Mouse (Mus musculus) frontal cortex, adult (tissue): ENCODE results near the gene Abhd14a.

Experiments
- ATAC-seq: cut with Nextera tagmentation; 2 replicates; pipeline ENCODE4 v1.9.2; 2017; ENCODE audit warnings: mild to moderate bottlenecking, moderate library complexity, mixed read lengths; ENCODE audit not compliant: low TSS enrichment

Abhd14a gene

GRCm38 (mm10) chr9:106469776-106470175, 22.3 kb upstream of the Abhd14a start:
- no peak for ATAC-seq

- no peak for ATAC-seq
These were observed 21.8 kb upstream of the Abhd14a start for GRCm38 (mm10) chr9:106469317-106469716.

DNA sequence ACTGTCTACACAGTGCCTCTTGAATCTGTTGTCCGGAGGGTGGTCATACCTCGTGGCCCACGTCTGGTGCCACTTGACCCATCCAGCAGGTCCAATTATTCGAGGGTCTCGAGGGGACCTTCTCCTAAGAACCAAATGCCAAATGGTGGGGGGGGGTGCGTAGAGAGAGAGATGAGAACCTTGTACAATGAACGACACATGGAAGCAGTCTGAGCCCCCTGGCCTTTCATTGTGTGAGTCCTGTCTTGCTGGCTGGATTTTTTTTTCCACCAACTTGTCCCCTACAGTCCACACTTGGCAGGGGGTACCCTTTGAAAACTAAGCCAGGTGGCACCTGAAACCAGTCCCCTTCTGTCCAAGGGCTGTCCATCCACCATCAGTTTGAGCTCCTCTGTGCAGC, 20.3 kb upstream of the Abhd14a start:
- no peak for ATAC-seq

DNA sequence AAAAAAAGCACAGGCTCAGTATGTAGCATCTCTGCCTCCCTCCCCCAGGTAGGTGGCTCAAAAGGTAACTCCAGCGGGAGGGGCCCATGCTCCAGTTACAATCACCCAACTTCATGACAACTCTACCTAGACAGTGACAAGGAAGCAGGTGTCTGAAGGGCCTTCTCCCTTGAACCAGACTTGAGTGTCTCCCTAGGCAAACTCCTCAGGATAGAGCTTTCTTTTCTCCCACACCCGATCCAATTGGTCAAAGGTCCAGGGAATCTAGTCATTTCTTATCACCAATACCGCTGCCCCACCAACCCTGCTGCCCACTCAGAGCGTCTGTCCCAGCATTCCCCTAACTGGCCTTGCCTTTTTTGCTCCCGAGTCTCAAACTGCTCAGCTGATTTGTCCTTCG, 19.2 kb upstream of the Abhd14a start:
- no peak for ATAC-seq

- peak; percentile 43; the same call in 1 of the 2 replicates for ATAC-seq
These were observed 18.2 kb upstream of the Abhd14a start, which contains the start of gene Gpr62 for GRCm38 (mm10) chr9:106465571-106466200. Gene Gpr62 (minus strand): TSS chr9:106465938.

GRCm38 (mm10) chr9:106464751-106465541, 17.5 kb upstream of the Abhd14a start:
- peak; percentile 83 for ATAC-seq

DNA sequence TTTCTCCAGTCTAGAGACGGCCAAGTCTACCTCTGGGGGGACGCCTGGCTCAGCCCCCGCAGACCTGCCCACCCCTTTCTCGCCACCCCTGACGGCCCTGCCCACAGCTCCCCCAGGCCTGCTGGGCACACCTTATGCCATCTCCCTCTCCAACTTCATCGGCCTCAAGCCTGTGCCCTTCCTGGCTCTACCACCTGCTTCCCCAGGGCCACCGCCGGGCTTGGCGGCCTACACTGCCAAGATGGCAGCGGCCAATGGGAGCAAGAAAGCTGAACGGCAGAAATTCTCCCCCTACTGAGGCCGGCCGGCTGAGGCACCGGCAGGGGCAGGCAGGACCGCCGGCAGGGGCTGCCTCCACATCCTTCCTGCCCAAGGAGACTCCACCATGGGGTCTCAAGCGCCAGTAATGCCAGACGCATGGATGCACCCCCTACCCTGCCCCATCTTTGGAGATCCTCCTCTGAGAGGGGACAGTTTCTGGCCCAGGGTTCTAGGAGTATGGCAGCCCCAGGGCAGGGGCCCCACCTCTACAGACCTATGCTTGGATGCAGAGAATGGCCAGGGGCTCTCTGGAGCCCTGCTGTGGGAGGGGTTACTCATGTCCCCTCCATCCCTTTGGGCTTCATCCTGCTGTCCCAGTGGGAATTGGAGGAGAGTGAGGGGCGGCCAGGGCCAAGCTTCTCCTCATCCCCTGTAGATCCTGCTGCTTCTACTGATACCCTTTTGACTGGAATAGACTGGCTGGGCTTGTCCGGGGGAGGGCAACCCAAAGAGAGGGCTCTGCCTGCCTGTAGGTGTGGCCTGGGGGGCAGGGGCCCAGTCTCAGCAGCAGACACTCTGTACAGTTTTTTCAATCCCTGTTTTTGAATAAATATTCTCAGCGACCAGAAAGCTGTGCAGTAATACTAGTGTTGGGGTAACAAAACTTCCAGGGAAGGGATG, 15.9 kb upstream of the Abhd14a start:
- no peak for ATAC-seq

DNA sequence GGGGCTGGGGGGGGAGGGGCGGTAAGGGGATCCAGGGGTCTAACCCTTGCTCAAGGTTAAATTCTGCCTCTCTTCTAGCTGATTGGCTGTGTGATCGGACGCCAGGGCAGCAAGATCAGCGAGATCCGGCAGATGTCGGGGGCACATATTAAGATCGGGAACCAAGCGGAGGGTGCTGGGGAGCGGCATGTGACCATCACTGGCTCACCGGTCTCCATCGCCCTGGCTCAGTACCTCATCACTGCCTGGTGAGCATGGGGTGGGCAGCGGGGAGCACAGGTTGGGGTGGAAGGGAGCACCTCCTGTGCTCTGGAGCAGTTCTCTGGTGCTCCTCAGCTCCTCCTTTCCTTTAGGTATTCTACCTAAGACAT, 14.9 kb upstream of the Abhd14a start:
- no peak for ATAC-seq

DNA sequence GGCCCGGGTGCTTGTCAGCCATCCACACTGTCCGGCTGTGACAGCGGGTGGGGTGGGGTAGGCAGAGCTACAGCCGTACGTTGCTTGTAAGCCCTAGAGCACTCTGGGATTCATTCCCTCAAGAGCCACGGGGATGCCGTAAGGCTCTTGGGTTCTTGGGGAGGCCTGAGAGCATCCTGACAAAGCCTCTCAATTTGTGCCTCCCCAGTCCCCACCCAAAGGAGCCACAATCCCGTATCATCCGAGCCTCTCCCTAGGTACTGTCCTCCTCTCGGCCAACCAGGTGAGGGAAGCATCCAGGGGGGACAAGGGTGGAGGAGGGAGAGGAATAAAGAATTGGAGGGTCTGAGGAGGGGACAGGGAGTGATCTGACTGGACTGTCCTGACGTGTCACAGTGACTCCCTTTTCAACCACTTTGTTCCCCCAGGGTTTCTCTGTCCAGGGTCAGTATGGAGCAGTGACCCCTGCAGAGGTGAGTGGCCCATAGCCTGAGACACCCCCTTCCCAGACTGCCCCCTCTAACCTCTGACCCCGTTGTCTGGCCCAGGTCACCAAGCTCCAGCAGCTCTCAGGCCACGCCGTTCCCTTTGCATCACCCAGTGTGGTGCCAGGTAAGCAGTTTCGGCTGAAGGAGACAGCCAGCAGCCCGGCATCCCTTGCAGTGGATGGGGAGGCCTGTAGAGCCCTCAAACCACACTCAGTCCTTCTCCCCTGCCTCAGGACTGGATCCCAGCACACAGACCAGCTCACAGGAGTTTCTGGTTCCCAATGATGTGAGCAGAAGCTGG, 14.4 kb upstream of the Abhd14a start:
- ATAC-seq: no peak

DNA sequence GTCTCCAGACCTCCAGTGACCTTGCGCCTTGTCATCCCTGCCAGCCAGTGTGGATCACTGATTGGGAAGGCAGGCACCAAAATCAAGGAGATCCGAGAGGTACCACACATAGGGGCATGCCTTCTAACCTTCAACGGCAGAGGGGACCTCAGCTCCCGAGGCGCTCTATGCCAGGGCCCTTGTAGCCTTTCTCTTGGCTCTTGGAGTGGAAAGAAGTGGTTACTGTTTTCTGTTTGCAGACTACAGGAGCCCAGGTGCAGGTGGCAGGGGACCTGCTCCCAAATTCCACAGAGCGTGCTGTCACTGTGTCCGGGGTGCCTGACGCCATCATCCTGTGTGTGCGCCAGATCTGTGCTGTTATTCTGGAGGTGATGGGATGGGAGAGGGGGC, 13.5 kb upstream of the Abhd14a start:
- ATAC-seq: no peak

- no peak for ATAC-seq
These were observed 13.0 kb upstream of the Abhd14a start for GRCm38 (mm10) chr9:106460401-106461025.

DNA sequence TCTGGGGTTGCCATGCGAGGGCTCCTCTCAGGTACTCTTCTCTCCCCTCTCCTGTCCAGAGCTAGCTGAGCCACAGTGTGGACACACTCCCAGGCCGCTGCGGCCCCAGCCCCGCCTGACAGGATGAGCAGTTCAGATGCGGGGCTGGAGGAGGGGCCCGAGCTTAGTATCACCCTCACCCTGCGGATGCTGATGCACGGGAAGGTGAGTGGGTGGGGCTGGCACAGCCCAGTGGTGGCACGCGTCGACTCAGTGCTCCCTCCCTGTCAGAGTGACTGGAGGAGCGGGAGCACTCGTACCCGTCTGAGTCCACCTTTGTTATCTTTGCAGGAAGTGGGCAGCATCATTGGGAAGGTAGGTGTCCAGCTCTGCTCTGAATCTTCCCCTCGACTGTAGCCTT, 12.5 kb upstream of the Abhd14a start:
- ATAC-seq: no peak

DNA sequence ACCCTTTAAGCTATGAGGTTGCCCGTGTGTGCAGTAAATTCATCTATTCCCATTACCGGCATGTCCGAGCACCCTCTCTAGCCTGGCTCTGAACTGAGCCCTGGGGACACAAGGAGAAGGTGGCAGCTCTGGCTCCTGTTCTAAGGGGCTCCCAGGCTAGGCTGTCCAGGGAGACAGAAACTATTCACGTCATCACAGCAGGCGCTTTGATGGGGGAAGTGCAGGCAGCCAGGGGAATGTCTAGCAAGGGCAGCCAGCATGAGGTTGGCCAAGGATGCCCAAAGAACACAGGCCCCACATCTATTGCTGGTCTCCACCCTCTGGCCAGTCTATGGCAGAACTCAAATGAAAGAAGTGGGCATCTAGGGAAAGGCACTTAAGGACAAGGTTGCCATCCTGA, 10.4 kb upstream of the Abhd14a start:
- ATAC-seq: no peak

GRCm38 (mm10) chr9:106457163-106457559, 9.7 kb upstream of the Abhd14a start:
- no peak for ATAC-seq

DNA sequence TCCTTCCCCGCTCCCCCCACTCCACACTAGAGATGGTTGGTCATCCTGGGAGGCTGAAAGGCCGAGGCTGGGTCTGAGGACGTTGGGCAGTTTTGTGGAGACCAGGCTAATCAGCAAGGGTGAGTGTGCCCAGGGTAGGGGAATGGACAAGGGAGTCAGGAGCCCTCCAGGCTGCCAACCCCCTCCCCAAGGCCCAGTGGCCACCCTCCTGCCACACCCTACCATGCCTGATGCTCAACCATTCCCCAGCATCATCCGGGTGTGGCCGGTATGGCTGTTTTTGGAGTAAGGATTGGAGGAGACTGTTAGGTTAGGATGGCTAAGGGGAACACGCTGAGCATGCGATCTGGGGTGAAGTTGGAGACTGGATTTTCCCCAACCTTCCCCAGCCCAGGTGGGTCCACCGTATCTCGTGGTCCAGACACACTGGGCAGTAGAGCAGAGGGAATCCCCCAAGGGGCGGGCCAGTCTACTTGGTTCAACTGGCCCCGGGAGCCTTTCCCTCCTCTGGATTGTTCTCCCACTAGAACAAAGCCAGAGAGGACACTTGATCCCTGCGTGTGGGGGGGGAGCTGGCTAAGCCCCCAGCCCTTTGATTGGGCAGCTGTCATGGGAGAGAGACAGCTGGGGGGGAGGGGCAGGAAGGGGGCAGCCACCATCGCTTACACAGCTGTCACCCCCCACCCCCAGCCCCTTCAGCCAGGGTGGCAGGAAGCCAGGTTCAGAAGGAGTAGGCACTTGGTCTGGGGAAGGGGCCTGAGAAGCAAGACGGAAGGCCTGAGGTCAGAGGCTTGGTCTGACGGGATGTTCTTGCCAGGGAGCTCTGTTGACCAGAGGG, 9.1 kb upstream of the Abhd14a start:
- ATAC-seq: no peak

DNA sequence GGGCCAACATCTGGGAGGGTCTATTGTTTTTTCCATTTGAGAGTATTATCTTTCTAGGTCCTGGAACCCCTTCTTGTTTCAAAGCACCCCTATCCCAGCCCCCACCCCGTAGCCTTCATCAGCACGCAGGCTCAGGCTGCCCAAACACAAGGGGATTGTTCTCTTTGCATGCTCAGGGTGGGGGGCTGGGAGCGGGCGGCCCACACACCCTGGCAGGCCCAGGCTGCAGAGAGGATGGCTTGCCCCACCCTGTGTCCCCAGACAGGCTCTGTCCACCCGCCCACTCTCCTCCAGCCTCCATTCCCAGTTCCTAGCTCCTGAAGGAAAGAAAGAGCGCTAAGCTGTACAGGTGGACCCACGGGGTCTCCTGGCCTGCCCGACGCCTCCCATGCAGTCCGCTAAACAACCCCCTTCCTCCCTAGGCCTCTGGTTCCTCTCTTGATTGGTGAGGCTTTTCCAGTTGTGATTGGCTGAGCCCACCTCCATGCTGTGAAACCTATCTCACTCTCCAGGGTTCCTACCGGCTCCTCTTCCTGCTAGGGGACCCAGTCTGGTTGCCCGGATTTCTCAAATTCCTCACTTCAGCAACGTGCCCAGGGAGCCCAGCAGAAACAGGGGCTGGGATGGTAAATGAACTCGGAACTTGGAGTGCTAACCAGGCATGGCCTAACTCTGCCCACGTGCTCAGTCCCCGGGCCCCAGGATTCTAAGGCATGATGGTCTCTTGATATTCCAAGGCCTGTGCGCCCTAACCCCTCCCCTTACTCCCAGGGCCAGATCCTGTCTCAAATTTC, 7.6 kb upstream of the Abhd14a start:
- peak; percentile 38 for ATAC-seq

DNA sequence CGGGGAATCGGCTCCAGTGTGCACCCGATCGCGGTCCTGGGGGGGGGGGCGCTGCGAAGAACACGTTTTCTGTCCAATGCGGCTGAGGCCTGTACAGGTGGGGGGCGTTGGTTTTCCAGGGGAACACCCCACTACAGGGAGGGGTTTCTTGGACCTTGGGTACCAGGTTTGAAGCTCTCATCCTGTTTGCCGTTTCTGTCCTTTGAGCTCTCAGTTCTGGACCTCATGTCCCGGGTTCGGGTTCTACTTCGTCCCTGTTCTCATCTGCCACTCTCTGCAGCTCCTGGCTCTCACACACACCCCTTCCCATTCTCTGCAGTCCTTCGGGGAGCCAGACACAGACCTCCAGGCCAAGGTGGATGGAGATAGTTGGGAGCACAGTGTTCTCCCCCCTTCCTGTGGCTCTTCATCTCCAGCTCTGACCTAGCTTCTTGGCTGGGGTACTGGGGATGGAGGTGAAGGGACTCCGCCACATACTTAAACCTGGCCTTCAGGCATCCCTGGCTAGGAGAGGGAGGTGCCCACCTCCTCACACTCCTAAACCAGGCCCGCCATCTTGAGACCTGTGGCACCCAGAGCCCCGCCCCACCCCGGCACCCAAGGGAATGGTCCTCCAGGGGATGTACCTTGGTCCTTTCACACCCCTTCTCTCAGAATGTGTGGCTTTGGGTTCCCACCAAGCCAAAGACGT, 6.7 kb upstream of the Abhd14a start:
- ATAC-seq: peak; percentile 5; the same call in 1 of the 2 replicates

DNA sequence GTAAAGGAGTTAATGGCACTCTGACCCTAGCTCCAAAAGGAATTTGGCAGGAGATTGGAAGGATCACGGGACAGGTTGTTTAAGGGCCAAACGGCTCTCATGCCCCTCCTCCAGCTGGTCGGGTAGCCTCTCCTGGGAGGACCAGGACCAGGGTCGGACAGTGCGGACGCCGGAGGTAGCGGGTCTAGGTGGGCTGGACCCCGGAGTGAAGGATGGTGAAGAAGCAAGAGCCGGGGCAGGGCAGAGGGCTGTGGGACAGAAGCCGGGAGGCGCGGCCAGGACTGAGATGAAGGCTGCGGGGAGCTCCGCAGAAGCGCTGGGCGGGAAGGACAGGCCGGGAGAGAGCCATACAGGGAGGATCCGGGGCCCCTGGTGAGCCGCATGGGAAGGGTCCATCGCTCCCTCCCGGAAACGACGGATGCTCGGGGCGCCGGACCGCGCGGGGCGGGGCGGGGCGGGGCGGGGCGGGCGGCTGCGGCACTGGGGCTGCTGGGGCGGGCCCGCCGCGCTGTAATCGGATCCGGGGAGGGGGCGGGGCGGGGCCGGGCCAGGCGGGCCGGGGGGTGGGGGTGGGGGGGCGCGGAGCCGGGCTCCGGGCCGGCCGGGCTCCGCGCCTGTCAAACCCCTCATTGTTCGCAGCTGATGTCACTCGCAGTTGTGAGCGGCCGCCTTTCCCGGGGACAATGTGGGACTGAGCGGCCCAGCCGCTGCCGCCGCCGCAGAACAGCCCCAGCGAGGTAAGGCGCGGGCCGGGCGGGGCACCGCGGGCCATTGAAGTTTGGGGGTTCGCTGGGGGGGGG, 6.0 kb upstream of the Abhd14a start, which contains the start of gene Pcbp4:
Gene Pcbp4, plus strand, starts transcription at position 21 of the 800 bp plus-strand sequence.
- ATAC-seq: peak; percentile 13; the same call in 1 of the 2 replicates
